Mouse (Mus musculus): ENCODE measurements around the gene Cep170.

DNA sequence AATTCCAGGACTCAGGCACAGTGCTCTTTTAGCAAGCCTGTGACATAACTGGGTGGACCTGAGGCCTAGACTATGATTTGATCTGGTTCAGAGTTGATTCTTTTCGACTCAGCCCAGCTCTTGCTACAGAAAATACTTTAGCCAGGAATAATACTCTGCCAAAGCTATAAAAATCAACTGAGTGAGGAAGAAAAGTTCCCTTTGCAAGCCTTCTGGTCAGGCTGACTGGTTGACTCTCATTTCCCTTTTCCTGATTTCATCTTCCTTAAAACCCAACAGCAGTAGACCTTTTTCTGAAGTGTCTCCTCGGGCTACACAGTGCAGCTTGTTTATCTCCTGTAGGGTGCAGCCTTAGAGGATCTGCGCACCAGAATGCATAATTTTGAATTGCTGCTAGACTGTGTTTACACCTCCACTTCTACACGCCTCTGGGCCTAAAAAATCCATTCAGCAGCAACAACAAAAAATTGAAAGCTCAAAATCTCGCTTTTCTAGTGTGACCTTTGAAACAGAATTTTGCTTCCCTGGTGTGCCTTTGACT, 14.1 kb upstream of the Cep170 start:
- TF ChIP-seq CTCF (IDR thresholded peaks at IDR 0.05; ENCODE audit: control insufficient read depth, insufficient read depth, insufficient replicate concordance, low read depth, low read length) (no peak), POLR2A (IDR thresholded peaks at IDR 0.05; ENCODE audit: control insufficient read depth, low read depth, low read length) (no peak)

Data from testis, adult 2 months (tissue).